Mouse (Mus musculus): Measurements from ENCODE around the gene 1700125H20Rik.

The 1700125H20Rik gene

DNA sequence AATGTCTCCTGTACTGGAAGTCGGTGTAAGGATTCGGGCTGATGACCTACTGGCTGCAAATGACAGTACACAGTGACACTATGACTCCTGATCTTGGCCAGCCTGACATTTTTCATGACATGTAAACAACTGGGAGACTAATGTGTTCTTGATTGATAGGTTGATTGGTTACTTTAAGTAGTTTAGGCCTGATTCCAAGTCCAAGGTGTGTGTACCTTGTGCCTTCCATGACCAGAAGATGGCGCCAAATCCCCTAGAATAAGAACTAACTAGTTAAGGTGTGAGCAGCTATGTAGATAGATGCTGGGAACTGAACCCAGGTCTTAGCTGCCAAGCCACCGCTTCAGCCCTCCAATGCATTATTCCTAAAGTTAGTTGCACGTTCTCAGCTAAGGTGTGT lies 13.9 kb downstream of the 1700125H20Rik start:
- in situ Hi-C loops (cut with MboI): no loop called here

DNA sequence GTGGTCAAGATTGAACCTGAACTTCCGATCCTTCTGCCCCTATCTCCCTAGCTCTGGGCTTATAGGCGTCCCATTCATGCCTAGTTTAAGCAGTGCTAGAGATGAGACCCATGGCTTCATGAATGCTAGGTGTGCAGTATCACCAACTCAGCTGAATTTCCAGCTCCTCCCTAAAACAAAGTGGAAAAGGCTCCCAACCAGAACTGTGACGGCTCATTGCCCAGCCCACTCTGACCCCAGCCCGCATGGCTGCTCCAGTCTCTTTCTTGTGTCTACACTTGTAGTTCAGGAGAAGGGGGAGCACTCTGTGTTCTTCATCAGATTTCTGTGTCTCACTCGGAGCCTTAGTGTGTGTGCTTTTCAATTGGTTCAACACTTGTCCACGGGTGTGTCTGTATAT lies 14.6 kb downstream of the 1700125H20Rik start:
- in situ Hi-C loops (cut with MboI): no loop called here

DNA sequence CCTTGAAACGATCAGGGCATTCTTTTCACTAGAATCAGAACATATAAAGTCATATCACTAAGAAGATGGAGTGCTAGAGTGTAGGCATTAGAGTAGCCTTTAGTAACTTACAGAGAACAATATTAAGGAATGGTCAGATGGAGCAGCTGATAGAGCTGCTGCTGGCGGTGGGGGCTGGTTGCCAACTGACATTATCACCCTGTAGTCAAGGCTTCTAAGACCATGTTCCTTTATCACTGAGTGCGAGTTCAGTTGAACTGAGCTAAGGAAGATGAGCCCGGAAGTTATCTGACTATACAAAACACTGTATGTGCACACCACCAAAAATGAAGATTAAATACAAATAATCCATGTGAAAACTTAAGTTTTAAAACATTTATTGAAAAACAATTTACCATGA lies 18.9 kb downstream of the 1700125H20Rik start:
- in situ Hi-C loops (cut with MboI): no loop called here

DNA sequence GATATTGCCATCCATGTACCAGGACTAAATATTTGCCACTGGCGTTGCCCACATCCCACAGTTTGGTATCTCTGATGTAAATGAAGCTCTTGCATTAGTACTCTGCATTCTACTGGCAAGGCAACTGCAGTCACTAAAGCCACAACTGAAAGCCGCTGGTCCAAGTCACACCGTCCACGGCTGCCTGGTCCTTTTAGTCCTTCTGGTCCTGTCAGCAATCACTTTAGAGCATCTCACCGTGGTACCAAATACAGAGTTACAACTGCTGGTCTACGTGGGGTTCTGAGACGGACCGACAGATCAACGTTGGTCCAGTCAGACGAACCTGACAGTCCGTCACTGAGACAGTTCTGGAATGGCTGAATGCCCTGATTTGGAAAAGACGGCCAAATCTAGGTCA lies 20.5 kb downstream of the 1700125H20Rik start:
- in situ Hi-C loops (cut with MboI): no loop called here

DNA sequence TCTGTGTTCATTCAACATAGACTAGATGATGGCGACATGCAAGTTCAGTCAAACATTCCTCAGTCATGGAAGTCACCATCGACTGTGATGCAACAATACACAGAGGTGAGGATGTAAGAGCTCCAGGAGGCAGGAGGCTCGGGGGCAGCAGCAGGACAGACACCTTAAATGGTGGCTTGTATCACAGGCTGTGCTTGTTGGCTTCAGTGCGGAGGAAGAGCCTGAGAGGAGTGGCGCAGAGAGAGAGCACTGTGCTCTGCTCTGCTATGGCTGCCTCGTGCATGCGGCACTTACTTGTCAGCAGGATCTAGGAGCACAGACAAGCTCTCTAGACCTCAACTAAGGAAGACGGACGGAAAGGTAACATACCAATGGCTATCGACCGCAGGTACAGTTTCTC lies 24.0 kb downstream of the 1700125H20Rik start:
- in situ Hi-C loops (cut with MboI): no loop called here

DNA sequence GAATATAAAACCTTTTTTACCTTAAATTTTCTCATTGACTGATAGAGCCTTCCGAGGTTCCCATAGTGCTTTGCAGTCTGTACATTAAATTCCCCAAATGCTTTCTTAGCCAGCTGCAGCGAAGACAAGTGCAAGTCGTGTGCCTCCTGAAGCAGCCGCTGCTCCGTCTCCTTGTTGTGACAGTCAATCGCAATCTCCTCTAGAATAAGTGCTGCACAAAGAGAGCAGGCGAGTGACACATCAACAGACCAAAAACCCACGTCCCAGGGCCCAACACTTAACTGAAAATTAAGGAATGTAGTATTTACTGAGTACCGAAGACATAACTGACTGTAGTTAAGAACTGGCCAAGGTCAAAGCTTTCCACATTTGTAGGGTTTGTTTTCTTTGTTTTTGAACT lies 25.8 kb downstream of the 1700125H20Rik start:
- in situ Hi-C loops (cut with MboI): no loop called here

DNA sequence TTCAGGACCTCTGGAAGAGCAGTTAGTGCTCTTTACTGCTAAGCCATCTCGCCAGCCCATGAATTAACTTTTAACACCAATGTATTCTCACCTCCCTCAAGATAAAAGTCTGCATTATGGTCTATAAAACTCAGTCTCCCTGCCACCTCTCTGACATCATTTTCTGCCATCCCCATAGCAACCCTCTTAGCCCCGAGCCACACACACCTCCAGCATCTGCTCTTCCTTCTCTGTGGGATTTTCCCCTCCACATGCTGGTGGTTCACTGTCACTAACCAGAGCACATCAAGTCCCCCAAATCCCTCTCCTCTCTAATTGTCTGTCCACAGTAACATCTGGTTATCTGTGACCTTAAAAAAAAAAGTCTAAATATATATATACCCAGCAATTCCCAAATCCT lies 28.7 kb downstream of the 1700125H20Rik start:
- in situ Hi-C loops (cut with MboI): no loop called here

DNA sequence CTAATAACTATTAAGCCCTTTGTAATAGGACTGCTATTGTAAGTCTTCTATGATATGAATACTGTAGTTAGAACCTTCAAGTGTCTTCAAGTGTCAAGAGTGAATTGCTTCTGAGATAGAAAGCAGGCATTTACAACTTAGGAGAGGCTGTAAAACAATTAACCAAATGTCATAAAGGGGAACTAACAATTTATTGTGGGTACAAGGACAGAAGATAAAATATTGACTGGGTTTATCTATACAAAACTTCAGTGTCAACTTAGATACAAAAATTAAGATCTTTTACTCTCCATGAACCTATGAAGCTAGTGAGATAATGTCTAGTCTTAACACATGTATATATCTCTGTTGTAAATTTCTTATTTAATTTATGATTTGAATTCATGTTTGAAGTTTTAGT lies 36.0 kb downstream of the 1700125H20Rik start:
- in situ Hi-C loops (cut with MboI): no loop called here

DNA sequence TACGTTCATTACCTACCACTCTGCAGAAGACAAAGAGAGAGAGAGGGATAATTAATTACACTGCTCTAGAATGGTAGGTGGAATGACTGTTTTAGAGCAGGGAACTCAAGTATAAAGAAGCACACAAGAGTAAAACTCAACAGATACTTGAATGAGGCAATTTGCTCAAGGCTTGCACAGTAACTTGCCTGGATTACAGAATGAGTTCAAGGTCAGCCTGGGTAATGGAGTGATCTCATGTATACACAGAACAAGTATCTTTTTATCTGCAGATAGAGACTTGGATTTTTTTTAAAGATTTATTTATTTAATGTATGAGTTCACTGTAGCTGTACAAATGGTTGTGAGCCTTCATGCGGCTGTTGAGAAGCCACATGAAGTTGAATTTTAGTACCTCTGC lies 40.9 kb downstream of the 1700125H20Rik start:
- in situ Hi-C loops (cut with MboI): no loop called here

DNA sequence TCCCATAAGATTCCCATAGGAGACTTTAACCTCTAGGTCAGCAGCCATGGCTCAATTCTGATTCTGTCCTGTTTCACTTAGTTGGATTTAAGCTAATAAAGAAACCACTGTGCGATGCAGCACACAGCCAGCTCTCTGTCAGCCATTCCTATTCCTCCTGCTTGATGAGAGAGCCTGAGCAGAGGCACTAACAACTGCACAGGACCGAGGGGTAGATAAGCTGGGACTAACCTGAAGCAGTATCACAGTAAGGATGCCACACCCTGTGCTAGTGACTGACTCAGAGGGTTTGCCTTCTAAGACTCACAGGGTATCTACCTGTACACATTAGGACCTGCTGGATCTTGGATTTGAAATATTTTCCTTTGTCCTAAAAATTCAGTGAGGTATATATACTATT lies 43.0 kb downstream of the 1700125H20Rik start:
- in situ Hi-C loops (cut with MboI): no loop called here

DNA sequence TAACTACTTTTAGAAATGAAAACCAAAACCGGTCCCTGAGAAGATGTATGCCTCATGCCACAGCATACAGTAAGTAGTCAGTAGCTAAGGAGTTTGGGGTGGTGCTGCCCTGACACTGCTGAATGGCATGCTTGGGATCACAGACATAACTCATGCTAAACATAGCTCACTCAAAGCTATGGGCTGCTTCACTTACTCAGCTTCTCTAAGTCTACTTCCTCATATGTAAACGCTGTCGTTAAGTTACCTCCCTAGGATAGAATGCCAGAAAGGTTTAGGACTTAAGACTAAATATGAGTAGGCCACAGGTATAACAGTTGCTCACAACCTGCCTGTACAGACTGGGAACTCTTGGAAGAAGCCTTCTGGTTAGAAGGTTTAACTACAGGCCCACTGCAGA lies 44.5 kb downstream of the 1700125H20Rik start:
- in situ Hi-C loops (cut with MboI): no loop called here

DNA sequence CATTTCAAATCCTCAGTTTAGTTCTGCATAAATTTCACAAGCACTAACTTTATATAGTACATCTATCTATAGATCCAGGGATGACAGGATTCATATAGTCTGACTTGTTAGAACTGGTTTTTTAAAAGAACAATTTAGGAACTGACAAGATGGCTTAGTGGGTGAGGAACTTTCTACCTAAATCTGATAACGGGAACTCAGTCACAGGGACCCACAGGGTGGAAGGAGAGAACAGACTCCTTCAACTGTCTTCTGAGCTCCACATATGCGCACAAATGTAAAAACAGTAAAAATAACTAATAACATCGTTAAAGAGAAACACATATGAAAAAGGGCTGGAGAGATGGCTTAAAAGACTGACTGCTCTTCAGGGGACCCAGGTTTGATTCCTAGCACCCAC lies 48.8 kb downstream of the 1700125H20Rik start:
- in situ Hi-C loops (cut with MboI): no loop called here

DNA sequence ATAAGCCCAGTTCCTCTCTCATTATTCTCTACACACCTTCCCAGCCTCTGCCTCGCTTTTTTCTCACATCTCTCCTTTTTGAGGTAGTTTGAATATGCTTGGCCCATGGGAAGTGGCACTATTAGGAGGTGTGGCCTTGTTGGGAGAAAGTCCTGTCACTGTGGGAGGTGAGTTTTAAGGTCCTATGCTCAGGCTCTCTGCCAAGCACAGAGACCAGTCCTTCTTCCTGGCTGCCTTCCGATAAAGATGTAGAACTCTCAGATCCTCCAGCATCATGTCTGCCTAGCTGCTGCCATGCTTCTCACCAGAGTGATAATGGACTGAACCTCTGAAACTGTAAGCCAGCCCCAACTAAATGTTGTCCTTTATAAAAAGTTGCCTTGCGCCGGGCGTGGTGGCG lies 52.4 kb downstream of the 1700125H20Rik start:
- in situ Hi-C loops (cut with MboI): no loop called here

DNA sequence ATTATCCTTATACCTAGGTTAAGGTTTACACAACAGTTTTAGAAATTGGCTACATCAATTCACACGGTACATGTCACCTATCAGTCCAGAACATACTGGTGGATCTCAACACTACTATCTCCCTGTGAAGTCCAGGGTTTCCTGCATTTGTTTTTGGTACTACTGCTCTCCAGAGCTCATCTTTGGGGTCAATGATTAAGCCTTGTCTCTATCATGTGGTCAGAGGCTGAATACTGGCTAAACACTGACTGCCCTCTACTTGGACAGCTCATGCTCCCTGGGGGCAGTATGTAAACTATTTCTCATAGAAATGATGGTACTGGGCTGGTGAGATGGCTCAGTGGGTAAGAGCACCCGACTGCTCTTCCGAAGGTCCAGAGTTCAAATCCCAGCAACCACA lies 53.0 kb downstream of the 1700125H20Rik start:
- in situ Hi-C loops (cut with MboI): no loop called here
